Mouse (Mus musculus): ENCODE measurements at regions not wholly inside any gene's neighbourhood (a gene's known extent, or its start where the extent isn't known, plus 50 kb on each side); places are given as distances from the start of the nearest gene placed in this dataset.
A peak's percentile ranks its signal among the peaks of the same experiment; 100 is the strongest.

DNA sequence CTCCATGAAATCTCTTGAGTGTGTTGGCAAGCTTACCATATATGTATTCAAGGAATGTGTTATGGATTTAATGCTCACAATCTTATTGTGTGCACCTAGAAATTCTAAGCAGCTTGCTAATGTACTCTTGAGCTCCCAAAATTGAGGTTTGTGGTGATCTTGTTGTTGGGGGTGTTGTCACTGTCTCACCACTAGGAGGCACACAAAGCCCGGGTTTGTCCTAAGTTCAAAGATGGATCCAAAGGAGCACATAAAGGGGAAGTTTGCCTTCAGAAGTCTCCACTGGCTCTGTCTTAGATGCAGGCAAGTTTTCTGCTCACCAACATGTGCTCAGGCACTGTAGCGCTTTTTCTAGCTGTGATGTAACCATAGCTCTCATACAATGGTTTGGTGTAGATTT lies 151.8 kb downstream of the Mrgpra4 start:
- ATAC-seq (replicated peaks; ENCODE audit: low read depth, poor library complexity, severe bottlenecking): peak; percentile 54; the same call in 1 of the 2 replicates

DNA sequence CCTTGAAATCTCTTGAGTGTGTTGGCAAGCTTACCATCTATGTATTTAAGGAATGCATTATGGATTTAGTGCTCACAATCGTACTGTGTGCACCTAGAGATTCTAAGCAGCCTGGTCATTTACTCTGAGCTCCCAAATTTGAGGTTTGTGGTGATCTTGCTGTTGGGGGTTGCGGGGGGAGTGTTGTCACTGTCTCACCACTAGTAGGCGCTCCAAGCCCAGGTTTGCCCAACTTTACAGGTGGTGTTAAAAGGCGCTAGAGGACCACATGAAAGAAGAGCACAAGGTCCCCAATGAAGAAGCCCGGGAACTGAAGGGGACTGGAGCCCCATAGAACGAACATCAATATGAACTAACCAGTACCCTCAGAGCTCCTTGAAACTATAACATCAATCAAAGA lies 180.2 kb upstream of the Mrgpra3 start:
- no peak for ATAC-seq (replicated peaks; ENCODE audit: low read depth, poor library complexity, severe bottlenecking)

DNA sequence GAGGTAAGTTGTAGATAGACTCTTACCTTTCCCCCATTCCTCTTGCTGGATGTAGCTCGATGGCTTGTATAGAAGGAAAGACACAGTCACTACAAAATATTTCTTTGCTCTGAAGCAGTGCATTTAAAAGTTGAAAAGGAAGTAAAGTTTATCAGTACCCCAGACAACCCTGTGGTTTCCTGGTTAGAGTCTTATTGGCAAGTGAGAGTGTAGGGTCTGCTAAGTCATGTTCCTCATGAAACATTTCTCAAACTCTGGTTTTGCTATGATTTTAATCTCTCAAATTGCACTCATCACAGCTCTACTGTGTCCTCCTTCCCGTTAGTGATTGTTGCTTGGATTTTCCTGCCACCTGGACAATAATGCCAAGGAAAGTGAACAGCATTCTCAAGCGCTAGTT lies 146.4 kb upstream of the Mrgpra3 start:
- ATAC-seq (replicated peaks; ENCODE audit: low read depth, poor library complexity, severe bottlenecking): peak; percentile 97

- ATAC-seq (replicated peaks; ENCODE audit: low read depth, poor library complexity, severe bottlenecking): peak; percentile 77
Measured at GRCm38 (mm10) chr7:47740064-47740463, 138.9 kb upstream of the Mrgpra3 start.

DNA sequence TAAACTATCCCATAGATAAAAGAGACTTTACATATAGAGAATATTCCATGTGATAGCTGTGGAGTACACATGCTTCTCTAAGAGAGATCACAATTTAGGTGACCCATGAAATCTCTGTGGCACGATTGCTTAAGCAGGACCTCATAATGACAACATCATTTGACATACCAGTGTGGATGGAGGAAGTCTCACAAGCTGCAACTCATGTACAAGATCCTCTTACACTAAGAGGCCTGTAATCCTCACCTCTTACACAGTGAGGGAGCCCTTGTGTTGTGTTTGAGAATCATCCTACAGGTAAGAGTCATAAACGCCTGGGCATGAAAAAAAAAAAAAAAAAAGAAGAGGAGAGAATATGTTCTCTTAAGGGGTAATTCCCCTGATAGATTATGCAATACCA lies 89.9 kb upstream of the Mrgpra3 start:
- ATAC-seq (replicated peaks; ENCODE audit: low read depth, poor library complexity, severe bottlenecking): no peak

DNA sequence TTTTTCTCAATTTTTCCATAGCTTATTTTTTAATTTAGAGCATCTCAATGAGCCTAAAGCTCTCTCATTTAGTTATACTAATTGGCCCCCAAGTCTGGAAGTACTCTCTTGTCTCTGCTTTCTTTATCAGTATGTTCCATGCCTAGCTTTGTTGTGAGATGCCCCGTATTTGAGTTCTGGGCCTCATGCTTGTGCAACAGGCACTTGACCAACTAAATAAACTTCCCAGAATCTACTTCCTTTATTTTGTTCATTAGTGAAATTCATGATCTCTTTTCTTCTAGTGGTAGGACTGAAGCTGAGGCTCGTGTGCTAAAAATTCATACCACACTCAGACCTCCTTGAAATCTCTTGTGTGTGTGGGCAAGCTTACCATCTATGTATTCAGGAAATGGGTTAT lies 75.8 kb upstream of the Mrgpra3 start:
- ATAC-seq (replicated peaks; ENCODE audit: low read depth, poor library complexity, severe bottlenecking): no peak
